24 mouse cellular contexts compared by ENCODE assay signal in the genomic region with DNA sequence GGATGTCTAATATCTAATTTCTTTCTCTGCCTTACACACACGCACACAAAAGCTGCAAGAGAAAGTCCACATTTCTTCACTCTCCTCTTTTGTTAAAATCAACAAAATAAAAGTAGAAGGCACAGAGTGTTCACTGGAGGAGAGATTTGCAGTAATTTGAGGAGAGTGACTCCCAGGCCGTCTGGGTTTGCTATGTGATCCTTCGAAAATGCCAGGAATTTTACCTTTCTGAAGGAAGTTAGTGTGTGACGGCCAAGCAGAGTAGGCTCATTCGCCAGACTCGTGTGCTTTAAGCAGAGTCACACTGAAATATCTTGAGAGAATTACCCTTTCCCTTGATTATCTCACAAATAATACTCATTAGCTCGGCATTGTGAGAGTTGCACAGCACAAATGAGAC.
A peak's percentile ranks its signal among the peaks of the same experiment; 100 is the strongest.
DNase-seq lines count a peak whose midpoint lies in the region; ATAC-seq and TF ChIP-seq lines count a peak whose summit lies in the region.
"Had no signal": no experiment of that assay in that cellular context is flagged by ENCODE, and none has a peak within 500 bp of the region (broad histone marks: within the 10 kb centered on the region; RNA-seq: fewer than 3 reads in every experiment).

No protein-coding gene starts in this region.

- no peak overlapping the region for H3K4me3 ChIP-seq in forebrain, embryonic 13.5 days
- no peak overlapping the region for H3K4me3 ChIP-seq in forebrain, embryonic 16.5 days (replicated peaks; ENCODE audit: low read length)
- no peak overlapping the region for H3K4me3 ChIP-seq in embryonic facial prominence, embryonic 13.5 days
- no peak overlapping the region for H3K4me3 ChIP-seq in limb, embryonic 14.5 days (replicated peaks; ENCODE audit: low read length)
- H3K4me3 ChIP-seq: gastrocnemius, adult 2 months; heart, embryonic 15.5 days; layer of hippocampus, adult 2 months; liver, embryonic 15.5 days had no signal

- 0 out of 2 replicates have a peak overlapping the region, but pooled peaks have one; percentile 5 for H3K4me2 ChIP-seq in forebrain, embryonic 13.5 days
- H3K4me2 ChIP-seq in forebrain, embryonic 16.5 days (ENCODE audit: low read length): no peak overlapping the region
- H3K4me2 ChIP-seq in embryonic facial prominence, embryonic 13.5 days: no peak overlapping the region
- no peak overlapping the region for H3K4me2 ChIP-seq in limb, embryonic 14.5 days (replicated peaks; ENCODE audit: low read depth, low read length, severe bottlenecking)
- H3K4me2 ChIP-seq: heart, embryonic 15.5 days; hindbrain, embryonic 14.5 days; liver, embryonic 15.5 days; midbrain, embryonic 11.5 days had no signal

- H3K27me3 ChIP-seq in forebrain, embryonic 13.5 days: no peaks in the 10 kb centered on the region
- H3K27me3 ChIP-seq in forebrain, embryonic 16.5 days (replicated peaks; ENCODE audit: control insufficient read depth, insufficient read depth, low read length): no peaks in the 10 kb centered on the region
- H3K27me3 ChIP-seq in embryonic facial prominence, embryonic 13.5 days: no peaks in the 10 kb centered on the region
- no peaks in the 10 kb centered on the region for H3K27me3 ChIP-seq in limb, embryonic 14.5 days (ENCODE audit: control insufficient read depth, insufficient read depth, low read length)
- H3K27me3 ChIP-seq: heart, embryonic 15.5 days; liver, embryonic 15.5 days; Patski had no signal

- no peaks in the 10 kb centered on the region for H3K9me3 ChIP-seq in forebrain, embryonic 13.5 days (replicated peaks)
- H3K9me3 ChIP-seq in forebrain, embryonic 16.5 days (ENCODE audit: control insufficient read depth, low read length): no peaks in the 10 kb centered on the region
- no peaks in the 10 kb centered on the region for H3K9me3 ChIP-seq in embryonic facial prominence, embryonic 13.5 days
- no peaks in the 10 kb centered on the region for H3K9me3 ChIP-seq in limb, embryonic 14.5 days (ENCODE audit: control insufficient read depth, low read length)
- H3K9me3 ChIP-seq: heart, embryonic 15.5 days; liver, embryonic 15.5 days had no signal

- DNase-seq in brain, embryonic 14.5 days (ENCODE audit: low read depth): peak; percentile 45
- no peak for DNase-seq in limb, embryonic 14.5 days (ENCODE audit: low spot score)
- no peak for DNase-seq in layer of hippocampus, adult 9-11 months
- DNase-seq in kidney, adult 9 months: no peak
- DNase-seq: cerebellum, adult 11-12 months; cerebellum, postnatal 10 days; gastrocnemius, adult 2 months; heart, postnatal 36 days; kidney, adult 18-20 months; kidney, postnatal 25 days; layer of hippocampus, postnatal 36 days; liver; thymus, adult 2 months had no signal

- no peak; the same call in 1 of the 2 replicates for ATAC-seq in forebrain, embryonic 13.5 days
- no peak for ATAC-seq in forebrain, embryonic 16.5 days
- no peak for ATAC-seq in embryonic facial prominence, embryonic 13.5 days (ENCODE audit: insufficient number of reproducible peaks, insufficient read depth, low FRiP score, low TSS enrichment, low read depth)
- peak; percentile 55; the same call in 1 of the 2 replicates for ATAC-seq in limb, embryonic 14.5 days (ENCODE audit: low FRiP score, low read depth)
- ATAC-seq: inflammation-experienced regulatory T-cells, adult 6 months; Patski had no signal

- H3K4me1 ChIP-seq in forebrain, embryonic 13.5 days: peaks cover 9% of the 10 kb centered on the region
- H3K4me1 ChIP-seq in forebrain, embryonic 16.5 days (replicated peaks; ENCODE audit: control insufficient read depth, insufficient read depth, low read length): peaks cover 3% of the 10 kb centered on the region
- peaks cover 5% of the 10 kb centered on the region; the same call in 1 of the 2 replicates for H3K4me1 ChIP-seq in embryonic facial prominence, embryonic 13.5 days
- H3K4me1 ChIP-seq in limb, embryonic 14.5 days (ENCODE audit: control insufficient read depth, insufficient read depth, low read length): peaks cover 11% of the 10 kb centered on the region; the same call in 1 of the 2 replicates
- H3K4me1 ChIP-seq: heart, embryonic 15.5 days; liver, embryonic 15.5 days had no signal

- WGBS in forebrain, embryonic 13.5 days: 20% methylated on average over 7 of the region's 7 CpGs
- 16% methylated on average over 7 of the region's 7 CpGs for WGBS in forebrain, embryonic 16.5 days
- WGBS in embryonic facial prominence, embryonic 13.5 days: 15% methylated on average over 7 of the region's 7 CpGs
- 19% methylated on average over 7 of the region's 7 CpGs for WGBS in limb, embryonic 14.5 days

- no peak for TF ChIP-seq POLR2A in brain, embryonic 14.5 days (IDR thresholded peaks at IDR 0.05; ENCODE audit: borderline replicate concordance, extremely low read depth, insufficient read depth, insufficient read length, poor library complexity, severe bottlenecking)
- TF ChIP-seq POLR2A in limb, embryonic 14.5 days (IDR thresholded peaks at IDR 0.05; ENCODE audit: borderline replicate concordance, extremely low read depth, insufficient read depth, insufficient read length): no peak

- no peak for TF ChIP-seq CTCF in brain, embryonic 14.5 days (IDR thresholded peaks at IDR 0.05; ENCODE audit: borderline replicate concordance, extremely low read depth, insufficient read depth, insufficient read length)

- no peaks in the 10 kb centered on the region for H3K36me3 ChIP-seq in forebrain, embryonic 13.5 days (ENCODE audit: poor library complexity, severe bottlenecking)
- no peaks in the 10 kb centered on the region for H3K36me3 ChIP-seq in forebrain, embryonic 16.5 days (ENCODE audit: control insufficient read depth, insufficient read depth)
- no peaks in the 10 kb centered on the region for H3K36me3 ChIP-seq in embryonic facial prominence, embryonic 13.5 days
- no peaks in the 10 kb centered on the region for H3K36me3 ChIP-seq in limb, embryonic 14.5 days (ENCODE audit: control insufficient read depth, insufficient read depth, low read length)
- H3K36me3 ChIP-seq: heart, embryonic 15.5 days; liver, embryonic 15.5 days had no signal

- no peak overlapping the region for H3K27ac ChIP-seq in forebrain, embryonic 13.5 days
- no peak overlapping the region for H3K27ac ChIP-seq in forebrain, embryonic 16.5 days (ENCODE audit: low read length)
- peak overlapping the region; percentile 22; the same call in 1 of the 2 replicates for H3K27ac ChIP-seq in embryonic facial prominence, embryonic 13.5 days
- H3K27ac ChIP-seq in limb, embryonic 14.5 days (replicated peaks; ENCODE audit: low read depth, low read length): peak overlapping the region; percentile 55
- H3K27ac ChIP-seq: gastrocnemius, adult 2 months; heart, embryonic 15.5 days; hindbrain, embryonic 14.5 days; layer of hippocampus, adult 2 months; liver, embryonic 15.5 days; macrophage had no signal

- no peak overlapping the region for H3K9ac ChIP-seq in forebrain, embryonic 13.5 days
- no peak overlapping the region for H3K9ac ChIP-seq in forebrain, embryonic 16.5 days (replicated peaks; ENCODE audit: low read depth, low read length)
- no peak overlapping the region for H3K9ac ChIP-seq in embryonic facial prominence, embryonic 13.5 days
- no peak overlapping the region for H3K9ac ChIP-seq in limb, embryonic 14.5 days (ENCODE audit: low read depth, low read length, severe bottlenecking)
- H3K9ac ChIP-seq: heart, embryonic 15.5 days; hindbrain, embryonic 14.5 days; liver, embryonic 15.5 days had no signal

Comparison
In these comparisons a context has a peak if more than half of its experiments do, and no peak if none do; other contexts are left out.
1. H3K27ac ChIP-seq: peak in embryonic facial prominence, embryonic 13.5 days (single experiment) and limb, embryonic 14.5 days (single experiment); none in forebrain, embryonic 13.5 days (single experiment) and forebrain, embryonic 16.5 days (single experiment).